Mouse (Mus musculus): ENCODE data around the gene Nlrx1. TPM values are rescaled to one million over a fixed set of nuclear protein-coding genes. Genes with fewer than 3 reads are reported as not detected.

The Nlrx1 gene
- total RNA-seq, 1 experiment = 1.1 TPM

DNA sequence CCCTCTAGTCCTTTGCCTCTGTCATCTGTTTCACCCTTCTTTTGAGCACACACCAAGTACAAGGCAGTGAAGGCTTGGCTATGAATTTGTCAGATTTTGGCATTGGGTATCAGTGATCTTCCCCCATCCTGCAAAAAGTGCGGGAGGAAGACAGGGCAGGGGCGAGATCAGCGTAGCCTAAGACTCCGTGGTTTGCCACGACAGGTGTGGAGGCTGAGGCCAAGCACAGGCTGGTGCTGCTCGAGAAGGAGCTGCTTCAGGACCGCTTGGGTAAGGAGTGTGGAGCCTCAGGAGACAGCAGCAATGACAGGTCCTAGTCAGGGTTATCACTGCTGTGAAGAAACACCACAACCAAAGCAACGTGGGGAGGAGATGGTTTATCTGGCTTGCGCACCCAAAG is 27.0 kb downstream of the Nlrx1 start:
- no peaks in the 10 kb centered on the region for H3K4me1 ChIP-seq (ENCODE audit: control insufficient read depth in 2 of 2, insufficient read depth in 2 of 2, low read length in 2 of 2, poor library complexity in 1 of 2)
- in situ Hi-C loops (cut with MboI; ENCODE audit: low sequenced_read_pairs in 2 of 2, unreplicated experiment in 2 of 2) = no loop called here
- H3K9me3 ChIP-seq (ENCODE audit: control insufficient read depth, insufficient read depth, low read depth, low read length) = no peaks in the 10 kb centered on the region
- TF ChIP-seq HCFC1 (IDR thresholded peaks at IDR 0.05; ENCODE audit: borderline replicate concordance, insufficient read depth, low read length) (no peak), MAFK (IDR thresholded peaks at IDR 0.05; ENCODE audit: insufficient read depth, low read depth, low read length) (no peak), CHD2 (IDR thresholded peaks at IDR 0.05; ENCODE audit: low read depth, low read length) (no peak), ZNF384 (IDR thresholded peaks at IDR 0.05; ENCODE audit: low read depth, low read length) (no peak), ZC3H11A (IDR thresholded peaks at IDR 0.05; ENCODE audit: borderline replicate concordance, low read depth, low read length) (no peak)
- no peak for DNase-seq (ENCODE audit: low read depth, low spot score)
- H3K4me3 ChIP-seq (ENCODE audit: insufficient read depth in 1 of 2, low read depth in 1 of 2, low read length in 2 of 2, poor library complexity in 1 of 2, severe bottlenecking in 1 of 2) = no peak overlapping the region
- no peak overlapping the region for H3K27ac ChIP-seq (ENCODE audit: insufficient read depth, low read depth, low read length, poor library complexity, severe bottlenecking)
- H3K36me3 ChIP-seq (ENCODE audit: control insufficient read depth, insufficient read depth, low read length, poor library complexity, severe bottlenecking) = no peaks in the 10 kb centered on the region
- H3K9ac ChIP-seq (ENCODE audit: insufficient read depth, low read depth, low read length, poor library complexity, severe bottlenecking) = no peak overlapping the region

DNA sequence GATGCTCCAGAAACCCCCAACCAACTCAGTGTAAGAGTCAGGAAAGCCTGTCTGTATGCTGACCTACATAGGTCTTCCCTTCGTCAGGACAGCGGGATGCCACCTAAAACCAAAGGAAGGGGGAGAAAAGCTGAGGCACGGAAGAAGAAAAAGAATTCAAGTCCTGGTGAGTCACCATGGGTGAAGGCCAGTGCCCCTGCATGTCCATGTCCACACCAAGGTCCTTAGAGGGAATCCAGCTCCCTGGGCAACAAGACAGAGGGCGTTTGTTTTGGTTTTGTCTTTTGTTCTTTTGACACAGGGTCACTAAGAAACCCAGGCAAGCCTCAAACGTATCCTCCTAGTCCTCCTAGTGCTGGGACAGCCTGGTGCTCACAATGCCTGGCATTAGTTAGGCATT is 27.5 kb downstream of the Nlrx1 start:
- Histone ChIP-seq H3K4me1 (ENCODE audit: control insufficient read depth in 2 of 2, insufficient read depth in 2 of 2, low read length in 2 of 2, poor library complexity in 1 of 2) (no peaks in the 10 kb centered on the region), H3K27ac (ENCODE audit: insufficient read depth, low read depth, low read length, poor library complexity, severe bottlenecking) (no peak overlapping the region), H3K9me3 (ENCODE audit: control insufficient read depth, insufficient read depth, low read depth, low read length) (no peaks in the 10 kb centered on the region), H3K4me3 (ENCODE audit: insufficient read depth in 1 of 2, low read depth in 1 of 2, low read length in 2 of 2, poor library complexity in 1 of 2, severe bottlenecking in 1 of 2) (no peak overlapping the region), H3K36me3 (ENCODE audit: control insufficient read depth, insufficient read depth, low read length, poor library complexity, severe bottlenecking) (no peaks in the 10 kb centered on the region), H3K9ac (ENCODE audit: insufficient read depth, low read depth, low read length, poor library complexity, severe bottlenecking) (no peak overlapping the region)
- no peak for DNase-seq (ENCODE audit: low read depth, low spot score)
- in situ Hi-C loops (cut with MboI; ENCODE audit: low sequenced_read_pairs in 2 of 2, unreplicated experiment in 2 of 2) = no loop called here
- TF ChIP-seq HCFC1 (IDR thresholded peaks at IDR 0.05; ENCODE audit: borderline replicate concordance, insufficient read depth, low read length) = no peak
- TF ChIP-seq MAFK (IDR thresholded peaks at IDR 0.05; ENCODE audit: insufficient read depth, low read depth, low read length) = no peak
- TF ChIP-seq CHD2 (IDR thresholded peaks at IDR 0.05; ENCODE audit: low read depth, low read length) = no peak
- no peak for TF ChIP-seq ZNF384 (IDR thresholded peaks at IDR 0.05; ENCODE audit: low read depth, low read length)
- TF ChIP-seq ZC3H11A (IDR thresholded peaks at IDR 0.05; ENCODE audit: borderline replicate concordance, low read depth, low read length) = no peak

DNA sequence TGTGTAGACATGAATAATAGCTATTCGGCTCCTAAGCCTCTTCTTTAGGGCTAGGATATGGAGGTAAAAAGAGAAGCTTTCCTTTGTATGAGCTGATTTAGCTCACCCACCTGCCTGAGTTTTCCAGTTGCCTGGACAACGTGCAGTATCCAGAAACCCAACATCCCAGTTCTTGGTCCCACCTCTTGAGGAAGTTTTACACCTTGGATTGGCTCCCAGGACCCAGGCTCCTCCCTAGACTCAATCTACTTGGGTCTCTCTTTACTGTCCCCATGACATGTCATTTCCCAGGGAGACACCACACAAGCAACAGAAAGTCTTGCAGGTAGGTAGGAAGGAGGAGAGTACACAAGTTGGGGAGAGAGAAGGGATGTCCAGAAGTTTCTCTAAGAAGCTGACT is 28.0 kb downstream of the Nlrx1 start, which contains the start of gene Ccdc153:
TSS of gene Ccdc153 (plus strand) at position 278 of the 400 bp plus-strand sequence.
- in situ Hi-C loops (cut with MboI; ENCODE audit: low sequenced_read_pairs in 2 of 2, unreplicated experiment in 2 of 2) = no loop called here
- DNase-seq (ENCODE audit: low read depth, low spot score) = no peak
- no peaks in the 10 kb centered on the region for H3K9me3 ChIP-seq (ENCODE audit: control insufficient read depth, insufficient read depth, low read depth, low read length)
- no peak within 1 kb of the TSS for H3K4me3 ChIP-seq (ENCODE audit: insufficient read depth in 1 of 2, low read depth in 1 of 2, low read length in 2 of 2, poor library complexity in 1 of 2, severe bottlenecking in 1 of 2)
- no peak within 1 kb of the TSS for H3K9ac ChIP-seq (ENCODE audit: insufficient read depth, low read depth, low read length, poor library complexity, severe bottlenecking)
- no peaks in the 10 kb centered on the region for H3K36me3 ChIP-seq (ENCODE audit: control insufficient read depth, insufficient read depth, low read length, poor library complexity, severe bottlenecking)
- TF ChIP-seq ZC3H11A (IDR thresholded peaks at IDR 0.05; ENCODE audit: borderline replicate concordance, low read depth, low read length) (no peak), HCFC1 (IDR thresholded peaks at IDR 0.05; ENCODE audit: borderline replicate concordance, insufficient read depth, low read length) (no peak), MAFK (IDR thresholded peaks at IDR 0.05; ENCODE audit: insufficient read depth, low read depth, low read length) (no peak), ZNF384 (IDR thresholded peaks at IDR 0.05; ENCODE audit: low read depth, low read length) (no peak), CHD2 (IDR thresholded peaks at IDR 0.05; ENCODE audit: low read depth, low read length) (no peak)
- H3K27ac ChIP-seq (ENCODE audit: insufficient read depth, low read depth, low read length, poor library complexity, severe bottlenecking) = no peak within 1 kb of the TSS
- H3K4me1 ChIP-seq (ENCODE audit: control insufficient read depth in 2 of 2, insufficient read depth in 2 of 2, low read length in 2 of 2, poor library complexity in 1 of 2) = no peaks in the 10 kb centered on the region

DNA sequence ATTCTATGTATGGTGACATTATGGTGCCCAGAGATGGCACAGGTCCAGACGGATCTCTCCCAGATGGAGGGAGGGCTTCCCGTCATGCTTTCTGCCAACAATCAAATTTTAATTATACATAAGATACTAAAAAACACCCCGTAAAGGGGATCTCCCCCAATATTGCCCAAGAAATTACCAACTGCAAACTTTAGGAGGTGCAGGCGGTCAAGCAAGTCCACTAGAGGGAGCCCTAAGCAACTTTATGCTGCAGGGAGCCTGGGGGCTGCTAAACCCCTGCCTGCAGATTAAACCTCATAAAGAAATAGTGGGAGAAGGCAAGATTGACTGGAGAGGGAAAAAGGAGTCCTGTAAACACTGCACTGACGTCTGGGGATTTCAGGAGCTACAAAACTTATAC is 29.0 kb downstream of the Nlrx1 start:
- H3K36me3 ChIP-seq (ENCODE audit: control insufficient read depth, insufficient read depth, low read length, poor library complexity, severe bottlenecking) = no peaks in the 10 kb centered on the region
- no peak overlapping the region for H3K27ac ChIP-seq (ENCODE audit: insufficient read depth, low read depth, low read length, poor library complexity, severe bottlenecking)
- H3K4me3 ChIP-seq (ENCODE audit: insufficient read depth in 1 of 2, low read depth in 1 of 2, low read length in 2 of 2, poor library complexity in 1 of 2, severe bottlenecking in 1 of 2) = no peak overlapping the region
- in situ Hi-C loops (cut with MboI; ENCODE audit: low sequenced_read_pairs in 2 of 2, unreplicated experiment in 2 of 2) = no loop called here
- TF ChIP-seq ZNF384 (IDR thresholded peaks at IDR 0.05; ENCODE audit: low read depth, low read length) (no peak), CHD2 (IDR thresholded peaks at IDR 0.05; ENCODE audit: low read depth, low read length) (no peak), HCFC1 (IDR thresholded peaks at IDR 0.05; ENCODE audit: borderline replicate concordance, insufficient read depth, low read length) (no peak), ZC3H11A (IDR thresholded peaks at IDR 0.05; ENCODE audit: borderline replicate concordance, low read depth, low read length) (no peak), MAFK (IDR thresholded peaks at IDR 0.05; ENCODE audit: insufficient read depth, low read depth, low read length) (no peak)
- H3K4me1 ChIP-seq (ENCODE audit: control insufficient read depth in 2 of 2, insufficient read depth in 2 of 2, low read length in 2 of 2, poor library complexity in 1 of 2) = no peaks in the 10 kb centered on the region
- no peak overlapping the region for H3K9ac ChIP-seq (ENCODE audit: insufficient read depth, low read depth, low read length, poor library complexity, severe bottlenecking)
- H3K9me3 ChIP-seq (ENCODE audit: control insufficient read depth, insufficient read depth, low read depth, low read length) = no peaks in the 10 kb centered on the region
- DNase-seq (ENCODE audit: low read depth, low spot score) = peak; percentile 17
